Mouse (Mus musculus) mature B cell (primary cell): Measurements from ENCODE around the gene Ahsg.

Experiments
- in situ Hi-C: fragments of 300-500 bp; cut with MboI; formaldehyde crosslinking; loops from 2 replicates; pipeline ENCODE4 v1.14.3; 2019

Ahsg gene

DNA sequence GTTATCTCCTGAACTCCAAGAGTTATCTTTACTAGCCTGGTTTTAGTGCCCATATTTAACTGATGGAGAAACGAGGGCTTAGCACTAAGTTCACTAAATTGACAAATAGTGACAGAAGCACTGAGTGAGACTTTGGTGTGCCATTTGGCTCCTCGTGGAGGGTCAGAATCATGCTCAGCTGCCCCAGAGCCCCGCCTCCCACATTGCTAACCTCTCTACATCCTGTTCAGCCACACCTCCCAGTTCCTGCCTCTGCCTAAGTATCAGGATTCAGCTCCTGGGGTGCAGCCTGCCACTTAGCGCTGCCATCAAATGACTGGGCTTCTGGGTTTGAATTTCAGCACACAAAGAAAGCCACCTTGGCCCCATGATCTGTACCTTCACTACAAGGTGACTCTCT is 5.7 kb upstream of the Ahsg start:
- in situ Hi-C loops: loop anchor here (25.0 kb wide), 2 partner anchors 252 to 527 kb away; partner anchors contain the start of genes Adipoq and Rfc4

- in situ Hi-C loops: loop anchor here (25.0 kb wide), 2 partner anchors 251 to 526 kb away; partner anchors contain the start of genes Adipoq and Rfc4
These were observed 4.4 kb upstream of the Ahsg start for GRCm38 (mm10) chr16:22886726-22887125.

- in situ Hi-C loops: loop anchor here (25.0 kb wide), 2 partner anchors 248 to 523 kb away; partner anchors contain the start of genes Adipoq and Rfc4
These were observed 2.2 kb upstream of the Ahsg start for GRCm38 (mm10) chr16:22888835-22889234.

- in situ Hi-C loops: loop anchor here (25.0 kb wide), 2 partner anchors 248 to 523 kb away; partner anchors contain the start of genes Adipoq and Rfc4
These were observed 1.4 kb upstream of the Ahsg start for GRCm38 (mm10) chr16:22889716-22890115.

- in situ Hi-C loops: loop anchor here (25.0 kb wide), 2 partner anchors 246 to 521 kb away; partner anchors contain the start of genes Adipoq and Rfc4
These were observed 667 bp downstream of the Ahsg start for GRCm38 (mm10) chr16:22891733-22892154.

DNA sequence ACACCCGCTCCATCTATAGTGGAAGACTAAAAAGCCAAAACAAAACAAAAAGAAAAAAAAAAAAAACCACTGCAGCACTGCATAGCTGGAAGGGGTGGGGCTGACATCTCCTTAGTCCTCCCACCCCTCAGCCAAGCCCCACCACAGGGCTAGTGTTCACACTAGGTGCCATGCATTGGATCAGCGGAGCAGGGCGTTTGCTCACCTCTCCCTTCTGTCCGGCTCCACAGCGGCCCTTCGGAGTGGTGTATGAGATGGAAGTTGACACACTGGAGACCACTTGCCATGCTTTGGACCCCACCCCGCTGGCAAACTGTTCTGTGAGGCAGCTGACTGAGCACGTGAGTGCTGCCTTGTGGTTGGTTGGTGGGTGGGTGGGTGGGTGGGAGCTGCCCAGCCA is 3.0 kb downstream of the Ahsg start:
- in situ Hi-C loops: loop anchor here (25.0 kb wide), 2 partner anchors 243 to 518 kb away; partner anchors contain the start of genes Adipoq and Rfc4

DNA sequence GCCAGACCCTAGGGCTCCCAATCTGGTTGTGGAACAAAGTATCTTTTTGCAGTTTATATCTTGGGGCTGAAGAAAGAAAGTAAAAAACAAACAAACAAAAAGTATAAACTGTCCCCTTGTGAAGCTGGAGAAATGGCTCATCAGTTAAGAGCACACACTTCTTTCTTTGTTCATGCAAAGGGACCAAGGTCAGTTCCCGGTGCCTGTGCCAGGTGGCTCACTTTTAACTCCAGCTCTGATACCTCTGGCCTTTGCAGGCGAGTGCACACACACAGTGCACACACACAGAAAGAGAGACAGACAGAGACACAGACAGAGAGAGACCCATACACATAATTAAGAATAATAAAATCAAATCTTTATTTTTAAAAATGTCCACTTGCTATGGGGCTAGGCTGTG is 5.5 kb downstream of the Ahsg start:
- in situ Hi-C loops: loop anchor here (25.0 kb wide), 2 partner anchors 241 to 516 kb away; partner anchors contain the start of genes Adipoq and Rfc4

GRCm38 (mm10) chr16:22899346-22899745 is 8.3 kb downstream of the Ahsg start:
- in situ Hi-C loops: loop anchor here (25.0 kb wide), 2 partner anchors 238 to 513 kb away; partner anchors contain the start of genes Adipoq and Rfc4

GRCm38 (mm10) chr16:22899866-22900570 is 8.9 kb downstream of the Ahsg start:
- in situ Hi-C loops: loop anchor here (25.0 kb wide), 2 partner anchors 237 to 512 kb away; partner anchors contain the start of genes Adipoq and Rfc4

DNA sequence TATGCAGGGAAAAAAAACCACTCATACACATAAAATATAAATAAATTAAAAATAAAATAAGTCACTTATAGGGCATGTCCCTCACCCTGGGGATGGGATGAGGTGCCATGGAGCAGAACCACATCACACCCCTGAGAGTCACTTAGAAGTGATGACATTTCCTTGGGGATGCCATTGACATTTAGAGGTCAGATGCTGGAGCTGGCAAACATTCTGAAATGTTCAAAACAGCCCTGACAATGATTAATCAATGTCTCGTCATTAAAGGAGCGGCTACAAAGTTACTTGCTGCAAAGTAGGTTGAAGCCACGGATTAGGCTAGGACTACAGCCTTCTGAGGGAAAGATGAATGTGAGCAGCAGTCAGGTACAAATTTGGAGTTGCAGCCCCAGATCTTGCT is 10.2 kb downstream of the Ahsg start:
- in situ Hi-C loops: no loop called here

DNA sequence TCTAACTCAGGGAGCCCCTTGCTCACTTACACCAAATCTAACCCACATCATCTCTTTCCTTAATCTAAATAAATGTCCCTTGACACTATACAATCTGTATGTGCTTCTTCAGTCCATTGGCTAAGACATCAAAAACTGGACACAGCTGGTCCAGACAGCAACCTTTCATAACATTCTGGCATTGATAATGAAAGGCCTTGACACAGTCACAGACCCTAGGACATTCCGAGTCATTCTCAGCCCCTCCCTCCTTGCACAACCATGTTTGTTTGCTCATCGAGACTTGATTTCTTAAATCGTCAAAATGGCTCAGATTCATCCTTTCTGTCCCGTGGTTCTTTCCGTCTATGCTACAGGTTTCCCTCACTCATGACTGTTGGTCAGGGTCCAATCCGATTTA is 18.2 kb downstream of the Ahsg start:
- in situ Hi-C loops: no loop called here

- in situ Hi-C loops: no loop called here
These were observed 20.9 kb downstream of the Ahsg start for GRCm38 (mm10) chr16:22911986-22912385.

DNA sequence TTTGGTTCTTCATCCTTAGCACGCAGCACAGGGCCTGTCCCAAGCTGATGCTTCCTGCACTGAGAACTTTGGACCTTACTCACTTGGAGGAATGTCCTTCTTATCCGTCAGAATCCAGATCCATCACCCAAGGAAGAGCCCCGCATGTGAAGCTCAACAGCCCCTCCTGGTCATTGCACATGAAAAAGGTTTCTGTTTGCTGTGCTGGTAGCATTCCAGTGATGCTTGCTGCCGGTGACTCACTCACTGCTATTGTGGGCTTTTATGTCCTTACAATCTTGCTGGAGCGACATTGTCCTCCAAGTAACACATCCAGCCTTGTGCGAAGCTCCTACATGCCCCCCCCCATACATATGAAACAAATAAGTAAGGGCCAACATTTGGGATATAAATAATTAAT is 21.8 kb downstream of the Ahsg start:
- in situ Hi-C loops: no loop called here

- in situ Hi-C loops: no loop called here
These were observed 23.2 kb downstream of the Ahsg start for GRCm38 (mm10) chr16:22914276-22914675.

GRCm38 (mm10) chr16:22918034-22918433 is 27.0 kb downstream of the Ahsg start, which contains the start of gene Fetub:
TSS of gene Fetub (plus strand) at chr16:22918334.
- in situ Hi-C loops: no loop called here

GRCm38 (mm10) chr16:22918664-22919312 is 27.7 kb downstream of the Ahsg start:
- in situ Hi-C loops: no loop called here

DNA sequence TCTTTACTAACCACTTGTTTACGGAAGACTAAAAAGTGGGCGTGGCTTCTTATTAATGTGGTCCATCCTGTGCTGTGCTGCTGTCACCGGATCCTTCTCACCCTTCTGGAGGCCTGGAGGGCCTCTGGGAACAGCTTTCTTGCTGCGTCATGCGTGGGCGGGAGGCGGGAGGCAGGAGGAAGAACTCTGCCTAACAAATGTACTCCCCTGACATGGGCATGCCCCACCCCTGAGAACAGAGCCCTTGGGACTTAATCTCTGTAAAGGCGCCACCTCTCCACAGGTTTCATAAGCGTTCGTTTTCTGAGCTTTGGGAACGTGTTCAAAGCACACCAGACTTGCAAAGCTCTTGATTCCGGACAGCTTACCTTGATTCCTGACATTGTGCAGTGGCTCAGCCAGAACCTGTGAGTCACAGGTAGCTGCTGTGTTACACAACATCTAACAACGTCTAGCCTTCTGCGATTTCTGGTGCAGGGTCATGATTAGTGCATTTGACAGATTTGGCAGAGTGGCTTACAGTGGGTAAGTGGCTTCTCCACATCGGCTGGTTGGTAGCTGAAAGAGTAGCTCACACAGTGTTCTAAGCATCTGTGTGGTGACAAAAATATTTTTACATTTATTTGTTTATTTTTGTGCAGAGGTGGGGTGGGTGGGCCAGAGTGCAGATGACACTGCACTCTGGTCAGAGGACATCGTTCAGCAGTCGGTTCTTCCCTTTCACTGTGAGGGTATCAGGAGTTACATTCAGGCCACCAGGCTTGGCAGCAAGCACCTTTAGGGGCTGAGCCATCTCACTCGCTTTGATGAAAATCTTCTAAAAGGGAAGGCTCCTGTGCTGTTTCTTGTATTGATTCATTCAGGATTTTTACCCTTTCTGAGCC is 29.1 kb downstream of the Ahsg start:
- in situ Hi-C loops: no loop called here

- in situ Hi-C loops: no loop called here
These were observed 30.7 kb downstream of the Ahsg start for GRCm38 (mm10) chr16:22921761-22922160.

DNA sequence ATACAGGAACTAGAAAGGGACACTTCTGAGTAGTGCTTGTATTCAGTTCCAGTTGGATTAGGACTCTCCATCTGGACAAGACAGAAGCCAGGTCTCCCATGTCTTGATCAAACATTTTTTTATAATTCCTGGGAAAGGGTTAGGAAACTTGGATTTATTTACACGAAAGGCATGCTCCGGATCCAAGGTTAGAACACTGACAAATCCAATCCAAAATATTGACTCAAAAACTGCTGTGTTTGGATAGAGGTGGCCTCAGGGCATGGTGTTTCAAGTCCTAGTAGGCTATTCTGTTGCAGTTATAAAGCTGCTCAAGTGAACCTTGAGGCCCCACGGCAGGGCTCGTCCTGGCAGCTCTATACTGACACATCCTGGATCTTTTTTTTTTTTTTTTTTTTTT is 31.4 kb downstream of the Ahsg start:
- in situ Hi-C loops: no loop called here

GRCm38 (mm10) chr16:22929575-22929974 is 38.5 kb downstream of the Ahsg start:
- in situ Hi-C loops: no loop called here

DNA sequence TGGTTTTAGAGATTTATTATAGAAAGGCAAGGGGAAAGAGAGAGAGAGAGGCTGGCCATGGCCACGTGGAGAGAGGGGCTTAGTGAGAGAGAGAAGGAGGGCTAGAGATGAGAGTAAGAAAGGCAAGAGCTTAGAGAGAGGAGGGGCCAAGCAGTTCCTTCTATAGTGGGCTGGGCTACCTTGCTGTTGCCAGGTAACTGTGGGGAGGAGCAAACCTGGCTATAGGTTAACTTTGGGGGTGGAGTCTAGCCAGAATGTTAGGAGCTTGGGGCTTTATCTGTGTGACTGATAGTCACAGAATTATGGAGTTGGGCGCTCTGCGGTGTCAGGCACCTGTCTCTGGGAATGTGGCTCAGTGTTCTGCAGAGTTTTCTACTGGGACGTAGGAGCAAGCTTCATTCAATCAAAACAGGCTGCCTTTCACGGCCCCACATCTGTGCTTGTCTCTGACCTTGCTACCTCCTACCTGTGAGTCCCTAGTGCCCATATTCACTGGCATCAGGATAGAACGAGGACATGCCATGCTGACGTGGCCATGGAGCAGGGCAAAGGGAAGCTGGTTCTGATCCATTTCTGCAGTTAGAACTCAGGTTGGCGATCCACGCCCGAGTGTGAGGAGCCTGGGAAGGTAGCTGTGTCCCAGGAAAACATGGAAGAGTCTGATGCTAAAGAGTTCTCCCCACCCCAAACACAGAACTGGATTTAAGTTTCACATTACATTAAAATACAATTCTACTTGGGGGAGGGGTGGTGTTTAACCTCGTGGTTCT is 40.5 kb downstream of the Ahsg start:
- in situ Hi-C loops: no loop called here
